In the genomic region with DNA sequence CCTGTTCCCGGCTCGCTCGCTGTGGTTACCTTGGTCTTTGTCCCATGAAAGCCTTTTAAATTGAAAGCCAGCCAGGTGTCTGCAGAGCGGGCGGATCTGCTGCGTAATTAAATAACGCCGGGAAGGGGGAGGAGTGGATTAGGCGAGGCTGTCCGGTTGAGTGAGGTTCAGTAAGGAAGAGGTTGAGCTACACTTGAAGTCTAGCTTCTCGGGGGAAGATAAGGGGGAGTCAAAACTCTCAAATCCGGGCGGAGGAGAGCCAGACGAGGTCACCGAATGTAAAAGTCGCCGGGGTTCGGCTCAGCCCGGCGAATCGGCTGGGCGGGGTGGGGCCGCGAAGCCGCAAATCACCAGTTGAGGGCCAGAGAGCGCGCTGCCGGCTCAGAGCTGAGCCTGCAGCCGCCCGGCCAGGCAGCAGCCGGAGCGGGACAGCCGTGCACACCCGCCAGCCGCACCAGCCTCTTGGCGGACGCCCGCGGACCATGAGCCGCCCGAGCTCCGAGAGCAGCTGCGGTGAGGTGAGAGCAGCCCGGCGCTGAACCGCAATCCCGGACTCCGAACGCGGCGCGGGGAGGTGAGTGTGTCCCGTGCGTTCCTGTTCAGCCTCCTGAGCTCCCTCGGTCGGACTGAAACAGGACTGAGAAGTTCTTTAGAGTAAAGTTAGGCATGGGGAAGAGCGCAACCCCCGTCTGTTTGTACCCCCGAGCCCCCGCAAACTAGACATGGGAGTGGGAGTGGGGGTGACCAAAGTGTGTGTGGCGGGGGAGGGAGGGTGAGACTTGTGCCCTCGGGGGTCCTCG, we compare ENCODE assay signal across 8 mouse cellular contexts.
DNase-seq lines count a peak whose midpoint lies in the region; ATAC-seq and TF ChIP-seq lines count a peak whose summit lies in the region.

No protein-coding gene starts in this region.

- ATAC-seq in forebrain, embryonic 13.5 days: peak; percentile 93
- ATAC-seq in lung, postnatal 0 days: peak; percentile 90

- H3K27ac ChIP-seq in forebrain, embryonic 13.5 days: peak overlapping the region; percentile 63
- peak overlapping the region; percentile 95 for H3K27ac ChIP-seq in lung, postnatal 0 days (ENCODE audit: low read length)

- H3K4me2 ChIP-seq in forebrain, embryonic 13.5 days: peak overlapping the region; percentile 93
- peak overlapping the region; percentile 85 for H3K4me2 ChIP-seq in lung, postnatal 0 days (replicated peaks; ENCODE audit: low read depth, low read length)

- no peaks in the 10 kb centered on the region for H3K9me3 ChIP-seq in E14TG2a.4 (ENCODE audit: low read length)
- H3K9me3 ChIP-seq in forebrain, embryonic 13.5 days (replicated peaks): no peaks in the 10 kb centered on the region
- H3K9me3 ChIP-seq in lung, postnatal 0 days (ENCODE audit: low read length): no peaks in the 10 kb centered on the region

- peak overlapping the region; percentile 85 for H3K4me3 ChIP-seq in E14TG2a.4 (replicated peaks; ENCODE audit: low read length)
- H3K4me3 ChIP-seq in forebrain, embryonic 13.5 days: peak overlapping the region; percentile 62
- H3K4me3 ChIP-seq in lung, postnatal 0 days (ENCODE audit: low read depth, low read length): peak overlapping the region; percentile 74

- peaks cover 51% of the 10 kb centered on the region for H3K4me1 ChIP-seq in E14TG2a.4 (replicated peaks; ENCODE audit: low read depth, low read length)
- peaks cover 22% of the 10 kb centered on the region for H3K4me1 ChIP-seq in forebrain, embryonic 13.5 days
- H3K4me1 ChIP-seq in lung, postnatal 0 days (ENCODE audit: insufficient read depth, low read depth, low read length): peaks cover 3% of the 10 kb centered on the region; the same call in 1 of the 2 replicates

- intact Hi-C loops in heart, postnatal 25 days (cut with DNase I): loop anchor here (5.0 kb wide), 2 partner anchors 42 to 108 kb away; no protein-coding TSS in a partner anchor

- TF ChIP-seq EP300 in lung, postnatal 0 days (IDR thresholded peaks at IDR 0.05): peak; percentile 77

- peaks cover 10% of the 10 kb centered on the region for H3K27me3 ChIP-seq in E14TG2a.4 (ENCODE audit: insufficient read depth, low read length)
- peaks cover 5% of the 10 kb centered on the region for H3K27me3 ChIP-seq in forebrain, embryonic 13.5 days
- H3K27me3 ChIP-seq in lung, postnatal 0 days (replicated peaks; ENCODE audit: insufficient read depth, low read length): no peaks in the 10 kb centered on the region

- peaks cover 13% of the 10 kb centered on the region; the same call in 1 of the 2 replicates for H3K36me3 ChIP-seq in E14TG2a.4 (ENCODE audit: insufficient read depth, low read length)
- no peaks in the 10 kb centered on the region for H3K36me3 ChIP-seq in forebrain, embryonic 13.5 days (ENCODE audit: poor library complexity, severe bottlenecking)
- no peaks in the 10 kb centered on the region for H3K36me3 ChIP-seq in lung, postnatal 0 days (ENCODE audit: insufficient read depth, low read length)

- peak overlapping the region; percentile 73 for H3K9ac ChIP-seq in forebrain, embryonic 13.5 days
- H3K9ac ChIP-seq in lung, postnatal 0 days (replicated peaks; ENCODE audit: low read depth): peak overlapping the region; percentile 84

- DNase-seq in c-Kit-positive CD71-negative TER-119-negative erythroid progenitor cells, embryonic 14.5 days (ENCODE audit: low read depth): peak; percentile 35
- peak; percentile 66 for DNase-seq in heart, postnatal 25 days (ENCODE audit: low spot score)
- peak; percentile 70 for DNase-seq in large intestine, adult 2 months (ENCODE audit: low read depth, low spot score)
- DNase-seq in lung, postnatal 0 days (ENCODE audit: low spot score): peak; percentile 93
- DNase-seq in ovary, adult 18-20 months (ENCODE audit: low spot score): peak; percentile 81
- DNase-seq in thymus, postnatal 0 days (ENCODE audit: low spot score): peak; percentile 22

- under 1% methylated on average over 63 of the region's 63 CpGs for WGBS in forebrain, embryonic 13.5 days
- 1% methylated on average over 63 of the region's 63 CpGs for WGBS in large intestine, adult 2 months
- 3% methylated on average over 63 of the region's 63 CpGs for WGBS in lung, postnatal 0 days

- TF ChIP-seq CTCF in E14TG2a.4 (conservative IDR thresholded peaks at IDR 0.05; ENCODE audit: low read length): no peak
- TF ChIP-seq CTCF in lung, postnatal 0 days (IDR thresholded peaks at IDR 0.05): peak; percentile 44

Comparison
In these comparisons a context has a peak if more than half of its experiments do, and no peak if none do; other contexts are left out.
1. Peak in every context shown above with its lines: DNase-seq, ATAC-seq, H3K4me3 ChIP-seq and H3K27ac ChIP-seq.
2. DNase-seq: peak in every context shown above with its lines; median percentile 93 in lung, postnatal 0 days; 81 in ovary, adult 18-20 months; 70 in large intestine, adult 2 months; 66 in heart, postnatal 25 days; 35 in c-Kit-positive CD71-negative TER-119-negative erythroid progenitor cells, embryonic 14.5 days; 22 in thymus, postnatal 0 days.